Mouse (Mus musculus) retina, adult 2 months (tissue): ENCODE data around the gene Tmem107.

ENCODE experiments used
- DNase-seq: peaks from one replicate; pipeline ENCODE4 v3.0.0-alpha.2; 2012; ENCODE audit warnings: low read depth, low spot score

The Tmem107 gene

DNA sequence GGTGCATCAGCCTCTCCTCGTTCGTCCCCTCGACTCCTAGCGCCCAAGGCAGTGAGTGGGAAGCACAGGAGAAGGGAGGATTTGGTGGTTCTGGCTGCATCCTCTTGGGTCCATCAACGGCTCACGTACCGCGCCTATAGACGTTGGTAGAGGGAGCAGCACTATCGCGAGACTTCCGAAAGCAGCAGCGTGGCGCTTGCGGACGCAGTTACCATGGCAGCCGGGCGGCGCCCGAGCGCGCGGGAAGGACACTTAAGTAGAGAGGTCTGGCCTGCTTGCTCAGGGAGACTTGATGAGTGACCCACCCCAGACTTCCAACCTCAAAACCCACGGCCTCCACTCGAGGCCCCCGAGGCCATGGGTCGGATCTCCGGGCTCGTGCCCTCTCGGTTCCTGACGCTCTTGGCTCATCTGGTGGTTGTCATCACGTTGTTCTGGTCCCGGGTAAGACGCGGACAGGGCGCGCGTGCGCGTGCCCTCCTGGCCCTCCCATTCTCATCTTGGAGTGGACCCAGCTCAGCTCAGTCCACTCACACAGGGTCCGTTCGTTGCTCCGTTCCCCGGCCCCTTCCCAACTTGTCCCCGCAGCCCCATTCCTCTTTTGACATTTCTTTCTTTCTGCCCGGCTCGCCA lies at the start of gene Tmem107:
Gene Tmem107, plus strand, starts transcription at position 217 of the 633 bp plus-strand sequence.
- DNase-seq = peak; percentile 86

GRCm38 (mm10) chr11:69026562-69026961 lies 44.0 kb upstream of the Tmem107 start:
- DNase-seq = no peak

- no peak for DNase-seq
These were observed 41.8 kb upstream of the Tmem107 start for GRCm38 (mm10) chr11:69028805-69029204.

DNA sequence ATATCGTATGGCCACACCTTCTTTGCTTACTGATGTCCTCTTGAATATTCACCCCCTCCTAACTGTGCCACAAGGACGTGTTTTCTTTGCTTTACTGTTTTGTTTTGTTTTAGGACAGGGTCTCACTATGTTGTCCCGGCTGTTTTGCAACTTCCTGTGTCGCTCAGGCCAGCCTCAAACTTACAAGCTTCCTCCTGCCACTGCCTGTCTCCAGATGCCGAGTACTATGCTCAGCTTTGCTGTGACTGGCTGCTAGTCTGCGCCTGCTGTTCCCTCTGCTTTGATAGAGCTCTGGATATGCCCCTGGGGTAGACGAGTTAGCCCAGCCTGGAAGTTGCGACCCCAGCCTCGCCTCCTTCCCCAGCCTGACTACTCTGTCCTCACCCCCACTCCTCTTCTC lies 37.1 kb upstream of the Tmem107 start:
- DNase-seq = no peak

DNA sequence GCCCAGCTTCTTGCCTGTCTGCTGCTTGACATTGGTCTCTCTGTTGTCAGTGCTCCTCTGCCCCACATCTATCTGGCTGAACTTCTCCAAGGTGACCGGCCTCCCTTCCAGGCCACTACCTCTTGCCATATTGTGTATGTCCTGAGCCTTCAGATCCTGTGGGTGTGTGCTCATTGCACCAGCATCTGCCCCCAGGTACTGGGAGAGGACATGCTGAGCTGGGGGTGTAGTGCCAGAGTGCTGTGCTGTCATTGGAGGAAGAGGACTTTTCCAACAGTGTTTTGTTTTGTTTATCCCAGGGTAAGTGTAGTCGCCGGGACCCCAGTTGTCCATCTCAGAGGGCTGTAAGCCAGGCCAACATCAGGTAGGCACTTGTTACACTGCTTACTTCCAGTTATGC lies 36.0 kb upstream of the Tmem107 start:
- DNase-seq = no peak

GRCm38 (mm10) chr11:69035411-69035810 lies 35.2 kb upstream of the Tmem107 start:
- no peak for DNase-seq

- DNase-seq = peak; percentile 66
These were observed 34.8 kb upstream of the Tmem107 start for GRCm38 (mm10) chr11:69035849-69036248.

- peak; percentile 65 for DNase-seq
These were observed 33.9 kb upstream of the Tmem107 start for GRCm38 (mm10) chr11:69036486-69037230.

- peak; percentile 75 for DNase-seq
These were observed 33.2 kb upstream of the Tmem107 start for GRCm38 (mm10) chr11:69037231-69038061.

DNA sequence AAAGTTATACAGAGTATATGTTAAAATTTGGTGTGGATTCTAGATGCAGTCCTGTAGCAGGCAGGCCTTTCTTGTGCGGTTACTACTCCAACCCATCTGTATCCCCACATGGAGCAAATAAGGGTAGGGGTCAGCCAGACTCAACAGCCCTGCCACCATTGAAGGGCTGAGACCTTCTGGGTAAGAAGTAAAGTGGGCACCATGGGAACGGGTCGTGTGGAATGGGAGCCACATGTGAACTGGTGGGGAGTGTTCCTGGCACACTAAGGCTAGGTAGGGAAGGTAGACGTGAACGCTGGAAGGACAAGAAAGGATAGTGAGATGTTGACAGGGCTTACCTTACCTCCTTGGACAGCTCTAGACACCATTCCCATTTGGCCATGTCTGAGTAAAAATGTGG lies 32.4 kb upstream of the Tmem107 start:
- no peak for DNase-seq

- no peak for DNase-seq
These were observed 24.8 kb upstream of the Tmem107 start, which contains the start of gene Aurkb for GRCm38 (mm10) chr11:69045531-69046394. Aurkb (plus strand) TSS chr11:69045647.

DNA sequence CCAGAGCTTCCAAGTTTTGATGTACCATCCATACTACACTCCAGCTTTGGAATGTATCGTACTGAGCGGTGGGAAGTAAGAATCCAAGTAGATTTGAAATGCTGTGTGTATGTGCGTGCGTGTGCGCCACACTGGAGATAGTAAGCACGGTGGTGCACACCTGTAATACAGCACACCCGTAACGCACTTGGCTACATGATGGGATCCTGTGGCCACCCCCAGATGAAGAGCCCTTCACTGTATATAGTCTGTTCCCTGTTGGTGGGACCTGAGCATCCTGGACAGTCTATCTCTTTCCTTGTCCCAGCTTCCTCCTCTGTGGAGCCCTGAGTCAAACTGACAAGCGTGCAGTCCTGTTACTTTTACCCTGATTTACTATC lies 24.2 kb upstream of the Tmem107 start:
- no peak for DNase-seq

DNA sequence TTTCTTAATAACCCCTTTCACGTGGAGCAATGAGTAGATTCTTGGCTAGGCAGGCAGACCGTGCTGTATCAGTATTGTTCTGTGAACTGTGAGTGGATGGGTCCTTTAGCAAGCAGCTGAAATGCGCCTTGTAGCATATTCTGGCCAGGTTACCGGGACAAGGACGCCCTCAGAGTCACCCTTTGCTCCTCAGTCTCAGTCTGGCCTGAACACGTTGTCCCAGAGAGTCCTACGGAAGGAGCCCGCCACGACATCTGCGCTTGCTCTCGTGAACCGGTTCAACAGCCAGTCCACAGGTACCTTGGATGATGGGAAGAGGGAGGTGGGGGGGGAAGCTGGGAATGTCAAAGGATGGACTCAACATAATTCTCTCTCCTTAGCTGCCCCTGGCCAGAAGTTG lies 23.0 kb upstream of the Tmem107 start:
- no peak for DNase-seq

- DNase-seq = no peak
These were observed 22.5 kb upstream of the Tmem107 start for GRCm38 (mm10) chr11:69048151-69048550.

- DNase-seq = no peak
These were observed 19.9 kb upstream of the Tmem107 start for GRCm38 (mm10) chr11:69050748-69051147.

DNA sequence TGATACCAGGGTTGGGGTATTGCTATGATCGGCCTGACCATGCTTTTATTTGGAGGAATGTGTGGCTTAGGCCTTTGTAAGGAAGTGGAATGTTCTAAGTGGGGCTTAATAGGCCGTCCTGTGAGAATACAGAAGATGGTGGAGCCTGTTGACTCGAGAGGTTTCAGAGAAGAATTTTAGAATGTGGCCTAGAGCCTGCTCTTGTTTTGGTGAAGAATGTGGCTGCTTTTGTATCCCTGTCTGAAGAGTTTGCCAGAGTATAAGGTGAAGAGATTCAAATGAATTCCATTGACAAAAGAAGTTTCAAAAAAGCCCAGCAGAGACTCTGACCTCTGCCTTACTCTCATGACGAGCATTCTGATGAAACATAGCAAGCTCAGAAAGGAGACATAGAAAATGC lies 18.8 kb upstream of the Tmem107 start:
- DNase-seq = no peak

GRCm38 (mm10) chr11:69052824-69053421 lies 17.7 kb upstream of the Tmem107 start:
- DNase-seq = no peak

DNA sequence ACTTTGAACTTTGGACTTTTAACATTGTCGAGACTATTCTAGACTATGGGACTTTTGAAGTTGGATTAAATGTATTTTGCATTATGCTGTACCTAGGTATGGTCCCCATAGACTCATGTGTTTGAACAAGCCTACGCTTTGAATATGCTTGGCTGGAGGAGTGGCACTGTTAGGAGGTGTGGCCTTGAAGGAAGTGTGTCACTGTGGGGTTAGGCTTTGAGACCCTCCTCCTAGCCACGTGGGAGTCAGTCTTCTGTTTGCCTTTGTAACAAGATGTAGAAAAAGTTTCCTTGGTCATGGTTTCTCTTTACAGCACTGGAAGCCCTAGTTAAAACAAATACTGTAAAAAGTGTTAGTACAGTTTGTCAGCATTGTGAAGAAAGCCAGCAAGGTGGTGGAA lies 16.8 kb upstream of the Tmem107 start:
- no peak for DNase-seq

DNA sequence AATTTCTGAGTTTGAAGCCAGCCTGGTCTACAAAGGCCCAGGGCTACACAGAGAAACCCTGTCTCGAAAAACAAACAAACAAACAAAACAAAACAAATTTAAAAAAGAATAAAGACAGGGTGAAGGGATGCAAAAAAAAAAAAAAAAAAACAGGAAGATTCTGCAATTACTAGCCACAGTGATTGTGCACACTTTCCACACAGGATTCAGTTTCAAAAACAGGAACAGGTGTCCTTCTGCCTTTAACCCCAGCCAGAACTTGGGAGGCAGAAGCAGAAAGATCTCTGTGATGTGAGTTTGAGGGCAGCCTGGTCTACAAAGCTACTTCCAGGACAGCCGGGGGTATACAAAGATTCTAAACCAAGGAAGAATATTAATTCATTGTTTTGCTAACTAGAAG lies 12.3 kb upstream of the Tmem107 start:
- DNase-seq = no peak

GRCm38 (mm10) chr11:69058729-69059356 lies 11.8 kb upstream of the Tmem107 start:
- DNase-seq = no peak
